Mouse (Mus musculus) monocyte, adult 59 days (primary cell): ENCODE data around the gene Gmps. TPM values are rescaled to one million over a fixed set of nuclear protein-coding genes. Genes with fewer than 3 reads are reported as not detected.

Source experiments
- total RNA-seq, 2 experiments: library from RNA; stranded (reverse); gene quantifications; one replicate each; pipeline ENCODE4 v1.2.4; 2023

Gene Gmps
- total RNA-seq, result 10 to 100 TPM; 12.5 to 13.7 TPM

DNA sequence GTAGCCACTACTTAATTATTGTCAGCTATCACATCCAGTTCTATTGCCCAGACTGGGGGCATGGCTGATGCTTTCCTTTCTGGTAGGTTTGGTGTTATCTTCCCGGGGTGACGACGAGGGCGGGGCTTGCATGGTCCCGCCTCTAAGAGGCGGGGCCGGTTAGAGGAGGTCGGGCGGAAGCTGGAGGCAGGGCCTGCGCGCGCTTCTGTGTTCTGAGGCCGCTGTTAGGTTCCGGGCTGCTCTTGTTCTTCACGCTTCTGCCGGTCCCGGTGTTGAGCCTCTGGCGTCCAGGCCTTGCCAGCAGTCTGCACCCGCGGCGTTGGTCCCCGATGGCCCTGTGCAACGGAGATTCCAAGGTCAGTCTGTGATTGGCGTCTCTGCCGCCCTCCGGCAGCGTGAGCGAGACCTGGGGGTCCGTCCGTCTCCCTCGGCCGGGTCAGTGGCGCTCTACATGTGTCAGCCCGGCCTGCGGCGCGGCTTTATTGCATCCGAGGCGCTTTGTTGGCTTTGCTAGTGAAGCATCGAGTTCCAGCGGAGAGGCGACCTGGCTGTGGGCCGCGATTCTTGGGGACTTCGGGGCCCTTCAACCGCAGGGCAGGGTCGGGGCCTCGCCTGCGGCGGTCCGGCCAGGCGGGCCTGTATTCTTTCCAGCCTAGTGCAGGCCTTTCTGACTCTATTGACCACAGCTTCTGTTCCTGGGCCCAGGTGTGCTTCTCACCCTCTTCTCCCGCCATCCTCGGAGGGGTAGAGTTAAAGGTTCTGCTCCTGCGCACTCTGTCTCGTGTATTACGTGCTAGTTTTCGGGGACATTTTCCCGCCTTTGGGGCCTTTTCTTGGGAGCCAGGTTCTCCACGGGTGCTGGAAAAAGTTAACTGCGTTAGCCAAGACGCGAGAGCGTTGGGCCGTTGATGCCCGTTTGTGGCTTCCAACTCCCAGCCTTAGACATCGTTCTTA lies at the start of gene Gmps:
Gmps (plus strand) TSS at position 152 of the 954 bp plus-strand sequence.

DNA sequence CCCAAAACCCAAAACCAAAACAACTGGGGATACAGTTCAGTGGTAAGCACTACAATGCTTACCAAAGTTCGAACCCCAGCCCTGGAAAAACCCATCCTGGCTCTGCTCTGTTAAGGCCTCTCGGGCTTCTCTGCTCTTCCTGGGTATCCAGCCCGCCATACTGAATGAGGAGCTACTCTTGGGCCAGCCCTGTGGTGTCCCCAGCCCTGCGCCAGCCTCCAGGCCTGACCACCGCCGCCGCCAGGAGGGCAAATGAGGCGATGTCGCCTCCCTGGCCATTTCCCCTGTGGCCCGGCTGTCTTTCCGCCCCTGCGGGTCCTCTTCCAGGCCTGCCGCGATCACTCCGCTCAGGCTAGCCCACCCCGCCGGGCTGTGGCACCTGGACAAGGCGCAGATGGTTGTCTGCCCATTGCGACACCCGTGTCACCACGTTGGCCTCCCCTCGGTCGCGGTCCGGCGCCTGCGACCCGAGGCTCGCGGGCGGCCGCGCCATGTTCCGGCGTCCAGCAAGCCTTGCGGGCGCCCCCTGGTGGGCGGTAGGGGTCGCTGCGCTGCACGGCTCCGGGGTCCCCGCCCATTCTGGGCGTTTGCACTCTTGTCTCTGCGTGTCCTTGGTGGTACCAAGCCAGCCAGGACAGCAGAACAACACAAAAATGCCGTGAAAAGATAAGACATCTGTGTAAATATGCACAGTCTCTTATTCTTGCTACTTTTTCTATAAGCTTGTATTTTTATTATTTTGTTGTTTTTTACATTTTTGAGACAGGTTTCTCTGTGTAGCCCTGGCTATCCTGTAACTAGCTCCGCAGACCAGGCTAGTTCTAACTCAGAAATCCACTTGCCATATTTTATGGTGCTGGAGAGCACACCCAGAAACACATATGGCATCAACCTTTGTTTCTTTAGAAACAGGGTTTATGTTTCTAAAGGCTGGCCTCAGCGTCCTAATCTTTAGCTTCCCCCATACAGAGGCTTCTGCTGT lies 46.7 kb upstream of the Gmps start, which contains the start of gene E130311K13Rik:
E130311K13Rik (minus strand) TSS at position 595 of the 982 bp plus-strand sequence.

DNA sequence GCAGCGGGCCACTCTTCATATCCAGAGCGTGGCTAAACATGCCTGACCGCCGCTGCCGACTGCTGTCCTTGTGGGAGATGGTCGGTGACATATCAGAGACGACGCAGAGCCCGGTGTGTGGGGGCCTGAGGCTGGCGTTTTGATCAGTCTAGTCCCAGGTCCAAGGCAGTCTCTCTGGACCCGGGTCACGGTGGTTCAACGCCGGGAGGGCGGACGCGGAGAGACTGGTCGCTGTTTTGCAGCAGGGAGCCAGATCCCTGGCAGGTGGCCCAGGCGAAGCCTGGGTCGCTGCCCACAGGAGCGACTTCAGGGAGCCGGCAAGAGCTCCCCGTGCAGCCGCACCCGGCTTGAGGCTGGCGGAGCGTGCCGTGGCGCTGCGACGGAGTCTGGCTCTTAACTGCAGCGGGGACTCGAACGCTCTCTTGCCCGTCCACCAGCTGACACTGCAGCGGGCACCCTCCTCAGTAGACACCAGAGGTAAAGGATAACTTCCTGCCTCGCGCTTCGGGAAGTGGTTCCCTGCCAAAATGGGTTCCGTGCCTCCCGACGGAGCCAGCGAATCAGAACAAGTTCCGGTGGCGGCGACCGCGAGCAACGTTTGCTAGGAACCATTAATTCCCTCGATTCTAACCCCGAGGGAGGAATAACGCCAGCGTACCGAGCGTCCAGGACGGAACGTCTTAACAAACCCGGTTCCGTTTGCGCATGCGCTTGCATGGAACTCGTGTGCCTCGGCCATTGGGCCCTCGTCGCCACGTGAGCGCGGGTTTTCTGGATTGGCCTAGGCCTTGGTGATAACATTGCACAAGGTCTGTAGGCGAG lies 11.6 kb upstream of the Gmps start, which contains the start of gene Slc33a1:
Slc33a1 (minus strand) TSS at position 669 of the 822 bp plus-strand sequence.

Other genes starting within 250 kb of the Gmps start
- not detected for gene Plch1, start 76.6 kb upstream of the Gmps start, total RNA-seq
- 1 to 10 TPM; 4.5 to 5.3 TPM for gene E130311K13Rik, start 46.6 kb upstream of the Gmps start, total RNA-seq
- 10 to 100 TPM; 16.9 to 17.9 TPM for gene Slc33a1, start 11.3 kb upstream of the Gmps start, total RNA-seq
- under 1 TPM in 1 of 2 experiments, not detected in 1; 0.09 TPM for gene Vmn2r1, start 105.4 kb downstream of the Gmps start, total RNA-seq
- not detected for gene Vmn2r2, start 165.8 kb downstream of the Gmps start, total RNA-seq